Mouse (Mus musculus) midbrain, embryonic 12.5 days (tissue): ENCODE results near the gene Arl15. TPM values are rescaled to one million over a fixed set of nuclear protein-coding genes. Genes with fewer than 3 reads are reported as not detected.
A peak's percentile ranks its signal among the peaks of the same experiment; 100 is the strongest.

Source experiments
- ATAC-seq: fragments of 200-750 bp; cut with Nextera tagmentation; 2 replicates; pipeline ENCODE4 v1.8.0; 2017; ENCODE audit warnings: low read depth, moderate TSS enrichment, moderate library complexity; ENCODE audit not compliant: low FRiP score
- H3K27ac ChIP-seq: fragments of 300-500 bp; sonication (generic); replicated peaks from 2 replicates; pipeline ENCODE4 v1.5.1; 2016; ENCODE audit warnings: mild to moderate bottlenecking
- H3K27me3 ChIP-seq: fragments of 300-500 bp; sonication (generic); 2 replicates; pipeline ENCODE4 v1.6.1; 2016; ENCODE audit warnings: mild to moderate bottlenecking
- H3K36me3 ChIP-seq: fragments of 300-500 bp; sonication (generic); 2 replicates; pipeline ENCODE4 v1.6.1; 2016
- H3K4me1 ChIP-seq: fragments of 300-500 bp; sonication (generic); 2 replicates; pipeline ENCODE4 v1.6.1; 2016
- H3K4me2 ChIP-seq: fragments of 300-500 bp; sonication (generic); replicated peaks from 2 replicates; pipeline ENCODE4 v1.6.1; 2016; ENCODE audit warnings: mild to moderate bottlenecking, moderate library complexity
- H3K4me3 ChIP-seq: fragments of 300-500 bp; sonication (generic); 2 replicates; pipeline ENCODE4 v1.5.1; 2016; ENCODE audit warnings: mild to moderate bottlenecking
- H3K9ac ChIP-seq: fragments of 300-500 bp; sonication (generic); replicated peaks from 2 replicates; pipeline ENCODE4 v1.6.1; 2016; ENCODE audit warnings: mild to moderate bottlenecking, moderate library complexity
- H3K9me3 ChIP-seq: fragments of 300-500 bp; sonication (generic); 2 replicates; pipeline ENCODE4 v1.6.1; 2016; ENCODE audit warnings: mild to moderate bottlenecking
- WGBS: fragments of 180-500 bp; shearing (Covaris S2); methylation state at CpG from one replicate; pipeline ENCODE4 v1.1.7; 2016; 5-methylcytosine and 5-hydroxymethylcytosine counted together
- polyA plus RNA-seq: library from polyadenylated mRNA; unstranded; fragments of >200 nt; fragmentation: Nextera tagmentation; extraction: Ambion mirVana; gene quantifications from 2 replicates; pipeline ENCODE4 v1.2.1, GENCODE M21; 2016

The Arl15 gene
- polyA plus RNA-seq, 1 experiment from 2014 or later, result 13.2 TPM

- no peaks in the 10 kb centered on the region for H3K27me3 ChIP-seq
- H3K4me2 ChIP-seq, result no peak overlapping the region
- H3K4me1 ChIP-seq, result no peaks in the 10 kb centered on the region
- no peak for ATAC-seq
- 86% methylated on average over 12 of the region's 12 CpGs for WGBS
- H3K36me3 ChIP-seq, result no peaks in the 10 kb centered on the region
- H3K9me3 ChIP-seq, result 0 out of 2 replicates have a peak, but pooled peaks cover 5% of the 10 kb centered on the region
- no peak overlapping the region for H3K27ac ChIP-seq
- no peak overlapping the region for H3K9ac ChIP-seq
- H3K4me3 ChIP-seq, result no peak overlapping the region
Measured at GRCm38 (mm10) chr13:114124991-114125390, 330.7 kb downstream of the Arl15 start.

DNA sequence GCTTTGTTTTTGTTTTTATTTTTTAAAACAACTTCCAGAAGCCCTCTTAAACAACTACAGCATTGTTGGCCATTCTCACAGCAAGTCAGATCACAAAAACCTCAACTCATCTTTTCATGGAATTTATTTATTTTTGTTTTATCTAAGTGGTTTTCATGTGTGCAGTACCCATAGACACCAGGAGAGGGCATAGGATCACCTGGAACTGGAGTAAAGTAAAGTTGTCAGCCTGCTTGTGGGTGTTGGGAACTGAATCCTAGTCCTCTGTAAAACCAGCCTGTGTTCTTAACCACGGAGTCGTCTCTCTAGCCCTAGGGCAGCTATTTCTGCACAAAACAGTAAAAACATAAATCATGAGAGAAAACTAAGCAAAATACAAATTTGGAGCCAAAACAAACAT, 334.1 kb downstream of the Arl15 start:
- Histone ChIP-seq H3K27ac (no peak overlapping the region), H3K36me3 (no peaks in the 10 kb centered on the region), H3K9ac (no peak overlapping the region), H3K4me1 (no peaks in the 10 kb centered on the region), H3K4me3 (no peak overlapping the region), H3K27me3 (no peaks in the 10 kb centered on the region), H3K9me3 (0 out of 2 replicates have a peak, but pooled peaks cover 5% of the 10 kb centered on the region), H3K4me2 (no peak overlapping the region)
- 100% methylated on average over 2 of the region's 2 CpGs for WGBS
- no peak for ATAC-seq

DNA sequence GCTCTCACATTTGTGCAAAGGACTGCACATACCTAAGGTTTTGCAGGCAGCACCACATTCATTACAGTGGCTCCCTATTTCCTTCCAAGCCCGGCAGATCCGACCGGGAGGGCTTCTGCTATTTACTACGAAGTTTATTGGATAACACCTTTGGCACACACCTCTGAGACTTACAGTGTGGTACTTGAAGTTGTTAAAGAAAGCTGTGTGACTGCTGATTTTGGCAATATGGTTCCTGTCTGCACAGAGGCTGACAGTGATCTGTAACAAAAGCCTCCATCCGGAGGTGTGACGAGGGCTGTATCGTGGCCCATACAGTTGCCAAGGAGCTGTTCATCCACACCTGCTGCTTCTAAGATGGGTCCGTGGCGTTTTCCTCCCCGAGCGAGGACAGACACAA, 335.7 kb downstream of the Arl15 start:
- Histone ChIP-seq H3K9me3 (0 out of 2 replicates have a peak, but pooled peaks cover 5% of the 10 kb centered on the region), H3K36me3 (no peaks in the 10 kb centered on the region), H3K4me2 (no peak overlapping the region), H3K4me3 (no peak overlapping the region), H3K27me3 (no peaks in the 10 kb centered on the region), H3K27ac (no peak overlapping the region), H3K4me1 (no peaks in the 10 kb centered on the region), H3K9ac (no peak overlapping the region)
- 90% methylated on average over 11 of the region's 11 CpGs for WGBS
- ATAC-seq, result no peak

- no peaks in the 10 kb centered on the region for H3K4me1 ChIP-seq
- H3K27ac ChIP-seq, result no peak overlapping the region
- no peak for ATAC-seq
- no peaks in the 10 kb centered on the region for H3K27me3 ChIP-seq
- H3K36me3 ChIP-seq, result no peaks in the 10 kb centered on the region
- H3K9me3 ChIP-seq, result 0 out of 2 replicates have a peak, but pooled peaks cover 5% of the 10 kb centered on the region
- H3K4me2 ChIP-seq, result no peak overlapping the region
- WGBS, result 91% methylated on average over 11 of the region's 11 CpGs
- H3K9ac ChIP-seq, result no peak overlapping the region
- H3K4me3 ChIP-seq, result no peak overlapping the region
Measured at GRCm38 (mm10) chr13:114130566-114131319, 336.4 kb downstream of the Arl15 start.

- Histone ChIP-seq H3K4me3 (no peak overlapping the region), H3K27me3 (no peaks in the 10 kb centered on the region), H3K9ac (no peak overlapping the region), H3K9me3 (no peaks in the 10 kb centered on the region), H3K4me2 (no peak overlapping the region), H3K27ac (no peak overlapping the region), H3K36me3 (no peaks in the 10 kb centered on the region), H3K4me1 (peaks cover 9% of the 10 kb centered on the region; the same call in 1 of the 2 replicates)
- WGBS, result 72% methylated on average over 8 of the region's 8 CpGs
- no peak for ATAC-seq
Measured at GRCm38 (mm10) chr13:114138921-114139320, 344.6 kb downstream of the Arl15 start.

DNA sequence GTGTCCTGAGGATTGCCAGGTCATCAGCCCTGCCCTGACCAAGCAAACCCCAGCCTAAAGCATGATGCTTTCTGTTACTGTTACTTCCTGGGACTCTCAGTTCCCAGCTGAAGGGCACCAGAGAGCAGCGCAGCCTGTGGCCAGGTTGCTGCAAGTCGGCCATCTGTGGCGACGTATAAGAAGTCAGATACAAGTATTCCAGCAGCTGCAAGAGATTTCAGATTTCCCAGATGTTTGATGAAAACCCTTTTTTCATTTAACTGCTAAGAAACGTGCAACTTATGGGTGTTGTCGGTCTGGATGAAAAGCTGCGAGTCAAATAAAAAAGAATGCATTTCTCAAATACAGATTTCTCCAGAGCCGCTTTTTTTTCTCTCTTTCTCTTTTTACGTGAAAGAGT, 345.3 kb downstream of the Arl15 start:
- no peak overlapping the region for H3K9ac ChIP-seq
- H3K4me1 ChIP-seq, result peaks cover 14% of the 10 kb centered on the region; the same call in 1 of the 2 replicates
- no peaks in the 10 kb centered on the region for H3K27me3 ChIP-seq
- no peak overlapping the region for H3K4me2 ChIP-seq
- no peak for ATAC-seq
- no peak overlapping the region for H3K4me3 ChIP-seq
- 83% methylated on average over 9 of the region's 9 CpGs for WGBS
- H3K36me3 ChIP-seq, result no peaks in the 10 kb centered on the region
- H3K9me3 ChIP-seq, result no peaks in the 10 kb centered on the region
- no peak overlapping the region for H3K27ac ChIP-seq

DNA sequence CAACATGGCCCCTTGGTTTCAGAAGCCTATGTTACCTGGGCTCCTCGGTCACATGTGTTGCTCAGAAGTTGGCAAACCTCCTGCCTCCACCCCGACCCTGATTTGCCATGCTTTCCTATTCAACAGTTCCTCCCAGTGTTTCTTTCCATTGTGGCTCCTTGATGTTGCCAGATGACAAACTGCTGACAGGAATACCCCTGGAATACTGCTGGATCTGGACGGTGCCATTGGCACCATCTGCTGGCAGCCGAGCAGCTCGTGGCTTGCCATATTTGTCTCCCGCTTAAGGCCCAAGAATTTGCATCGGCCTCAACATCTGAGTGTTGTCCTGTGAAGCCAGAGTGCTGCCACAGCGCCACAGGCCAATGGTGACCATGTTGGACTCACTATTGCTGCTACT, 348.5 kb downstream of the Arl15 start:
- H3K9ac ChIP-seq, result no peak overlapping the region
- H3K4me3 ChIP-seq, result no peak overlapping the region
- peaks cover 19% of the 10 kb centered on the region; the same call in 1 of the 2 replicates for H3K4me1 ChIP-seq
- H3K4me2 ChIP-seq, result no peak overlapping the region
- H3K27ac ChIP-seq, result no peak overlapping the region
- WGBS, result 88% methylated on average over 8 of the region's 8 CpGs
- H3K9me3 ChIP-seq, result no peaks in the 10 kb centered on the region
- ATAC-seq, result no peak
- H3K27me3 ChIP-seq, result no peaks in the 10 kb centered on the region
- H3K36me3 ChIP-seq, result no peaks in the 10 kb centered on the region

GRCm38 (mm10) chr13:114143247-114143646, 348.9 kb downstream of the Arl15 start:
- ATAC-seq, result no peak

GRCm38 (mm10) chr13:114144052-114145046, 350.0 kb downstream of the Arl15 start:
- WGBS, result 74% methylated on average over 15 of the region's 15 CpGs
- peak; percentile 27; the same call in 1 of the 2 replicates for ATAC-seq
- Histone ChIP-seq H3K9ac (no peak overlapping the region), H3K36me3 (no peaks in the 10 kb centered on the region), H3K4me1 (peaks cover 13% of the 10 kb centered on the region; the same call in 1 of the 2 replicates), H3K27me3 (no peaks in the 10 kb centered on the region), H3K9me3 (no peaks in the 10 kb centered on the region), H3K4me3 (no peak overlapping the region), H3K27ac (no peak overlapping the region), H3K4me2 (no peak overlapping the region)

More at GRCm38 (mm10) chr13:114143247-114143646, 348.9 kb downstream of the Arl15 start:
- Histone ChIP-seq H3K27ac (no peak overlapping the region), H3K4me2 (no peak overlapping the region), H3K4me1 (peaks cover 19% of the 10 kb centered on the region; the same call in 1 of the 2 replicates), H3K27me3 (no peaks in the 10 kb centered on the region), H3K9ac (no peak overlapping the region), H3K36me3 (no peaks in the 10 kb centered on the region), H3K4me3 (no peak overlapping the region), H3K9me3 (no peaks in the 10 kb centered on the region)
- 79% methylated on average over 1 of the region's 1 CpGs for WGBS

- Histone ChIP-seq H3K27ac (no peak overlapping the region), H3K9ac (no peak overlapping the region), H3K9me3 (no peaks in the 10 kb centered on the region), H3K4me1 (peaks cover 11% of the 10 kb centered on the region; the same call in 1 of the 2 replicates), H3K4me3 (no peak overlapping the region), H3K27me3 (no peaks in the 10 kb centered on the region), H3K4me2 (no peak overlapping the region), H3K36me3 (no peaks in the 10 kb centered on the region)
- ATAC-seq, result no peak
- WGBS, result 93% methylated on average over 8 of the region's 8 CpGs
Measured at GRCm38 (mm10) chr13:114145249-114145648, 350.9 kb downstream of the Arl15 start.

DNA sequence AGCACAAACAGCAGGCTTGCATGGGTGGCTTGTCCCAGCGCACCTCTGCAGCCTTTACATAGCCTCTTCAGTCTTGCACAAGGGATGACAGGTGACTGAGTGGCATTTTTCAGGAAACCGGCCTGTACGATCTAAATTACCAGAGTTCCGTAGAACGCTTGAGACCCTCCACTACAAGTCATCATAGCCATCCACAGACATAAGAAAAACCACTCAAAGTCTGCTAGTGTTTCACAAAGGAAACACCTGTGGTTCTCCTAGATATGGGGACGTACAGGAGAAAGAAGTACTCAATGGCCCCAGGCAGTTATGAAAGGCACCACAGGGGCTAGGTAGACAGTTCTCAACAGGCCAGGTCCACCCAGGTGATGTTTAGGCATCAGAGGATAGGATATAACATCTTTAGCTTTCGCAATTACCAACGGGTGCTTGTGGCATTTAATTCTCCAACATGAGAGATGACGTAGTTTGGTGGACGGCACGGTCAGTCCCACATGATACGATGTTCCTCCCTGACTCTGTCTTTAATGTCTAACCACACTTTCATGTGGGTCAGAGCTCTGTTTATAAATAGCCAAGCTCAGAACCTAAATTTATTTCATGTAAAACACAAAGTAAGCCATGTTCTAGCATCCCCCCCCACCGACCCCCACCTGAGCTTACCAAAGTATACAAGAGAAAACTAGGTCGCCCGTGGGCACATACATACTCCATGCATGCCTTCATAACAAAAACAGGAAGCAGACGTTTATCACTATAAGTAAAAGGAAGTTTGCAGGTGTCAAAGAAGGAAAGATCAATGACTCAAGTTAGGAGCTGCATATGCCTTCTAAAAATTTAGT, 356.8 kb downstream of the Arl15 start:
- H3K27ac ChIP-seq, result no peak overlapping the region
- H3K4me1 ChIP-seq, result no peaks in the 10 kb centered on the region
- no peak overlapping the region for H3K4me3 ChIP-seq
- H3K9ac ChIP-seq, result no peak overlapping the region
- H3K36me3 ChIP-seq, result peaks cover 6% of the 10 kb centered on the region; the same call in 1 of the 2 replicates
- H3K27me3 ChIP-seq, result no peaks in the 10 kb centered on the region
- ATAC-seq, result no peak
- no peaks in the 10 kb centered on the region for H3K9me3 ChIP-seq
- H3K4me2 ChIP-seq, result no peak overlapping the region
- 95% methylated on average over 16 of the region's 16 CpGs for WGBS
